Mouse (Mus musculus) forebrain, embryonic 16.5 days (tissue): ENCODE results near the gene Tmem132e. TPM values are rescaled to one million over a fixed set of nuclear protein-coding genes. Genes with fewer than 3 reads are reported as not detected.

Experiments used
- ATAC-seq: fragments of 200-750 bp; cut with Nextera tagmentation; 2 replicates; pipeline ENCODE4 v1.8.0; 2017; ENCODE audit warnings: mild to moderate bottlenecking, moderate library complexity
- H3K27ac ChIP-seq: fragments of 300-500 bp; sonication (generic); 2 replicates; pipeline ENCODE4 v1.5.1; 2014; ENCODE audit warnings: low read length, control low read depth
- H3K27me3 ChIP-seq: fragments of 300-500 bp; sonication (generic); replicated peaks from 2 replicates; pipeline ENCODE4 v1.6.1; 2014; ENCODE audit warnings: low read length; ENCODE audit not compliant: control insufficient read depth, insufficient read depth
- H3K36me3 ChIP-seq: fragments of 300-500 bp; sonication (generic); 2 replicates; pipeline ENCODE4 v1.6.1; 2014; ENCODE audit not compliant: control insufficient read depth, insufficient read depth
- H3K4me1 ChIP-seq: fragments of 300-500 bp; sonication (generic); replicated peaks from 2 replicates; pipeline ENCODE4 v1.6.1; 2014; ENCODE audit warnings: low read length; ENCODE audit not compliant: control insufficient read depth, insufficient read depth
- H3K4me2 ChIP-seq: fragments of 300-500 bp; sonication (generic); 2 replicates; pipeline ENCODE4 v1.6.1; 2014; ENCODE audit warnings: mild to moderate bottlenecking, low read length, control low read depth
- H3K4me3 ChIP-seq: fragments of 300-500 bp; sonication (generic); replicated peaks from 2 replicates; pipeline ENCODE4 v1.5.1; 2014; ENCODE audit warnings: mild to moderate bottlenecking, low read length, control low read depth
- H3K9ac ChIP-seq: fragments of 300-500 bp; sonication (generic); replicated peaks from 2 replicates; pipeline ENCODE4 v1.6.1; 2014; ENCODE audit warnings: low read depth, low read length, control low read depth
- H3K9me3 ChIP-seq: fragments of 300-500 bp; sonication (generic); 2 replicates; pipeline ENCODE4 v1.6.1; 2016; ENCODE audit warnings: low read length; ENCODE audit not compliant: control insufficient read depth
- WGBS: fragments of 180-500 bp; shearing (Covaris S2); extraction: QIAGEN DNeasy Blood & Tissue Kit; methylation state at CpG from one replicate; pipeline ENCODE4 v1.1.7; 2014; 5-methylcytosine and 5-hydroxymethylcytosine counted together
- polyA plus RNA-seq: library from polyadenylated mRNA; unstranded; fragments of >200 nt; fragmentation: Nextera tagmentation; extraction: Ambion mirVana; gene quantifications from 2 replicates; pipeline ENCODE4 v1.2.1, GENCODE M21; 2015

Gene Tmem132e
- polyA plus RNA-seq, 1 experiment from 2014 or later = 1.4 TPM

DNA sequence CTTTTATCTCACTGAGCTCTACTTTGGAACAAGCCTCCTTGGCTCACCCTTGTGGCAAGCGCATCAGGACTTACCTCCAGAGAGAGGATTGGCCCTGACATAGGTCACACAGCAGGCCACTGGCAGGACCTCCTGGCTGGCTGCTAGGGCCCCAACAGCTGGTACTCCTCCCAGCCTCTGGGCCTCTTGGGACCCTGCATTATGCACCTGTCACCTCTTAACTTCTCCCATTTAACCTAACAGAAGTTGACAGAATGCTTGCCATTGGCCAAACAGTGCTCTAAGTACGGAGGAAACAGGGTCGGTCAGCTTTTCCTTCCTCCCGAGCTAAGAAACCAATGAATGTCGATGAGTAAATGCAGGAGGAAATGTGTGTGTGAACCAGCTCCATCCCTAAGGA, 33.2 kb downstream of the Tmem132e start:
- 68% methylated on average over 5 of the region's 5 CpGs for WGBS
- H3K4me3 ChIP-seq = no peak overlapping the region
- H3K36me3 ChIP-seq = no peaks in the 10 kb centered on the region
- no peak overlapping the region for H3K9ac ChIP-seq
- no peak overlapping the region for H3K27ac ChIP-seq
- no peak overlapping the region for H3K4me2 ChIP-seq
- H3K27me3 ChIP-seq = no peaks in the 10 kb centered on the region
- H3K4me1 ChIP-seq = no peaks in the 10 kb centered on the region
- H3K9me3 ChIP-seq = no peaks in the 10 kb centered on the region
- ATAC-seq = no peak

DNA sequence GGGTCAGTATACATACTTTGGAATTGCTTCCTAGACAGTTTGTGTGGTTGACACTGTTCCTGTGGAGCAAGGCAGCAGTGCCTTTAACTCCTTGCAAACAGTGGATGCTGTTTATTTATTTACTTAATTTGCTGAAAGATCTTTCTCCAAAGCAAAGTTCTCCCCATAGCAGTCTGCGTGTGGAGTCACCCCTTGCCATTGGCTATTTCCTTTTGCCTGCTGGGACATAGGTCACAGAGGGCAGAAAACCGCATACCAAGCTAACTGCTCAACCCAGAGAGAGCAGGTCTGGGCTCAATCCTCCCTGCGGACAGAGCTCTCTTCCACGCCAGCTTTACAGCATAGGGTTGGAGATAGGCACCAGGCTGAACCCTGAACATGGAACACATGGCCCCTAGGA, 34.8 kb downstream of the Tmem132e start:
- H3K27me3 ChIP-seq = no peaks in the 10 kb centered on the region
- H3K4me1 ChIP-seq = no peaks in the 10 kb centered on the region
- no peak overlapping the region for H3K4me2 ChIP-seq
- H3K9ac ChIP-seq = no peak overlapping the region
- no peak for ATAC-seq
- H3K4me3 ChIP-seq = no peak overlapping the region
- no peaks in the 10 kb centered on the region for H3K36me3 ChIP-seq
- 53% methylated on average over 4 of the region's 4 CpGs for WGBS
- no peak overlapping the region for H3K27ac ChIP-seq
- H3K9me3 ChIP-seq = no peaks in the 10 kb centered on the region

DNA sequence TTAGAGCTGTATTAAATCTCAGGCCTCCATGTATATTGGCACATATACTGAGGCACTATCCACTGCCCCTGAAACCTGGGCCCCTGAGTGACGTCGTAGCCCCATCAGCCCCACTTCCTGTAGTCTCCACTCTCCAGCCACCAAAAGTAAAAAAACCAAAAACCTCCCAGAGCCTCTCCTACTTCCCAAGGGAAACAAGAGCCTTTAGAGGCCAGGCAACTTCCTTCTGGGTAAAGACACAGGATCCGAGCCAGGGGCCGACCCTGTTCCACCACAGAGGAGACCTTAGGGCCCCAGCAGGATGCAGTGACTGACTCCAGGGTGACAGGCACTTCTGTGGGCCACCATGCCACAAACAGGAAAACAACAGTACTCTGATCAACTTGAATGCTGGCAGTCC, 40.1 kb downstream of the Tmem132e start:
- Histone ChIP-seq H3K4me3 (no peak overlapping the region), H3K9me3 (no peaks in the 10 kb centered on the region), H3K27me3 (peaks cover 19% of the 10 kb centered on the region), H3K36me3 (no peaks in the 10 kb centered on the region), H3K27ac (no peak overlapping the region), H3K4me1 (no peaks in the 10 kb centered on the region), H3K4me2 (no peak overlapping the region), H3K9ac (no peak overlapping the region)
- ATAC-seq = no peak
- WGBS = 81% methylated on average over 4 of the region's 4 CpGs

DNA sequence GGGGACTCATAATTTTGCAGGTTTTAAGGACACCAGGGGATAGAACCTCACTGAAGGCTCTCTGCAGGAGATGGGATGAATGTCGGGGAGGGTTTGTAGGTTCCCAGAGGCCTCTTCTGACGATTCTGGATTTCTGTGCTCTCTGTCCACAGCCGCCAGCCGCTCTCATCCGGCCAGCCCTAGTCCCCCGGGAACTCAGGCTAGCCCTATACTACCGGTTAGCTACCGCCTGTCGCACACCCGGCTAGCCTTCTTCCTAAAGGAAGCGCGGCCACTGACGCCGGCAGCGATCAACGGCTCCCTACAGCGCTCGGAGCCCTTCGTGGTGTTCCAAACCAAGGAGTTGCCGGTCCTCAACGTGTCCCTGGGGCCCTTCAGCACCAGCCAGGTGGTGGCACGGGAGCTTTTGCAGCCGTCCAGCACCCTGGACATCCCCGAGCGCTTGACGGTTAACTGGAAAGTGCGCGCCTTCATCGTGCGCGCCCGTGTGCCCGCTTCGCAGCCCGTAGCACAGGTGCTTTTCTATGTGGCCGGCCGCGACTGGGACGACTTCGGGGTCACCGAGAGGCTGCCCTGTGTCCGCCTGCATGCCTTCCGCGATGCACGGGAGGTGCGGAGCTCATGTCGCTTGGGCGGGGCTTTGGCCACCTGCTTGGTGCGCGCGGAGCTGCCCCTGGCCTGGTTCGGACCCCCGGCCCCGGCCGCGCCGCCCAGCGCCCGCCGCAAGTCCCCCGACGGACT, 45.6 kb downstream of the Tmem132e start:
- Histone ChIP-seq H3K9me3 (no peaks in the 10 kb centered on the region), H3K27ac (no peak overlapping the region), H3K9ac (peak overlapping the region; percentile 65), H3K27me3 (peaks cover 40% of the 10 kb centered on the region), H3K4me3 (peak overlapping the region; percentile 60), H3K4me2 (peak overlapping the region; percentile 79), H3K4me1 (peaks cover 9% of the 10 kb centered on the region), H3K36me3 (no peaks in the 10 kb centered on the region)
- no peak for ATAC-seq
- WGBS = 1% methylated on average over 61 of the region's 62 CpGs

DNA sequence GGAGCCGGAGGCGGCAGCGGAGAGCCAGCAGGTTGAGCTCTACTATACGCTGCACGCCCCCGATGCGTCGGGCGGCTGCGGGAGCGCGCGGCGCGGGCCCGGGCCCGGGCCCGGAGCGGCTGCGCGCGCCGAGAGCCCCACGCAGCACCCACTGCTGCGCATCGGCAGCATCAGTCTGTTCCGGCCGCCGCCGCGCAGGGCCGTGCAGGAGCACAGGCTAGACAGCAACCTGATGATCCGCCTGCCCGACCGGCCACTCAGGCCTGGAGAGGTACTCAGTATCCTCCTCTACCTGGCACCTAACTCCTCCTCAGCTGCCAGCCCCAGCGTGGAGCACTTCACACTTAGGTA, 46.1 kb downstream of the Tmem132e start:
- ATAC-seq = peak; percentile 74
- Histone ChIP-seq H3K36me3 (no peaks in the 10 kb centered on the region), H3K27ac (no peak overlapping the region), H3K4me2 (peak overlapping the region; percentile 79), H3K9me3 (no peaks in the 10 kb centered on the region), H3K9ac (peak overlapping the region; percentile 65), H3K27me3 (peaks cover 40% of the 10 kb centered on the region), H3K4me3 (peak overlapping the region; percentile 60), H3K4me1 (peaks cover 9% of the 10 kb centered on the region)
- WGBS = 5% methylated on average over 36 of the region's 36 CpGs

DNA sequence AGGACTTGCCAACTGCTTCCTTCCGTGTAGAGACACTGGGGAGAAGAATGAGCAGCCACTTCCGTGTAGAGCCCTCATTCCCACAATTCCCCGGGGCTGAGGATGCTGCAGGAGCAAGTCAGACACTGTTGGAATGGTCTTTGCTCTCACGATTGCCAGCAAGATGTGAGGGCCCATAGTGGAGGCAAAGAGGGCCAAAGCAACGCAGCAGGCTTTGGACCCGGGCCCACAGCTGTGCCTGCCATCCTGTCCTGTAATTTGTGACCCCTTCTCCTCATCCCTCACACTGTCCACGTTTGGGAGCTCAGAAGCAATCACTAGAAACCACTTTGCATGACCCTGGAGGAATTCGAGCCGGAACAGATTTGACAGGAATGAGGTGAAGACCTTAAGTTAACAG, 59.8 kb downstream of the Tmem132e start:
- no peak overlapping the region for H3K4me2 ChIP-seq
- H3K27ac ChIP-seq = no peak overlapping the region
- 78% methylated on average over 9 of the region's 9 CpGs for WGBS
- no peak overlapping the region for H3K9ac ChIP-seq
- H3K36me3 ChIP-seq = no peaks in the 10 kb centered on the region
- ATAC-seq = no peak
- H3K27me3 ChIP-seq = no peaks in the 10 kb centered on the region
- H3K4me1 ChIP-seq = peaks cover 8% of the 10 kb centered on the region
- no peaks in the 10 kb centered on the region for H3K9me3 ChIP-seq
- no peak overlapping the region for H3K4me3 ChIP-seq

DNA sequence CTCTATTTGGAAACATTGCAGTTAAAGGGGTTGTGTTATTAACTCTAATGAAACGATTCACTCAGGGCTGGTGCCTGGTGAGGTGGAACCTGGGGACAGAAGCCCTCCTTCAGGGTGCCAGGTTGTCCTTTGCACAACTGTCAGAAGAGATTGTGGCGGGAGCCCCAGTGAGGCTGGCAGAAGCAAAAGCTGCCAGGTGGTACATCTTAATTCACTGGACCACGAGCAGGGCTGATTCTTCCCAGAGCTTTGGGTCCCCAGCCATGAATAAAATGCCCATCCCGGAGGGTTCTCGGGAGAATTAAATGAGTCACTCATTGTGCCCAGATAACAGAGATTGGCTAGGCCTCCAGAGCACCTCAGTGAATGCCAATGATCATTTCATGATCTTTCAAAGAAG, 63.8 kb downstream of the Tmem132e start:
- no peak overlapping the region for H3K4me3 ChIP-seq
- peaks cover 9% of the 10 kb centered on the region for H3K4me1 ChIP-seq
- WGBS = 14% methylated on average over 5 of the region's 5 CpGs
- H3K4me2 ChIP-seq = no peak overlapping the region
- H3K36me3 ChIP-seq = no peaks in the 10 kb centered on the region
- H3K9me3 ChIP-seq = no peaks in the 10 kb centered on the region
- H3K27ac ChIP-seq = no peak overlapping the region
- ATAC-seq = no peak
- no peak overlapping the region for H3K9ac ChIP-seq
- no peaks in the 10 kb centered on the region for H3K27me3 ChIP-seq

DNA sequence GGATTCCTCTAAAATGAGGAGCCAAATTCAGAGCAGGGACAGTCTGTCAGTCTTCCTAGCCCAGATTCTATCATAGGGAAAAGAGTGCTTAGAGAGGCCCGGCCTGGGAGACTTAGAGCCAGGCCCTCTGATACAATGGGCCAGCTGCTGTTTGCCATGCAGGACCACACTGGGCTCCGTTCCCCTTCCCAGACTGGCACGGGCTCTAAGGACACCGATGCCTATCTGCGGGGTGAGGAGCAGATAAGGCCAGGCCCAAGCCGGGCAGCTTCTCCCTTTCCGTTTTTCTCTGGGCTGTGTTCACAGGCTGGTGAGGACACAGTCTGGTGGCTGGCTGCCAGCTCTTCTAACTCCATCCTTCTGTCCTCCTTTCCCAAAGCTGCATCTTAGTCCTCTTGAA, 64.5 kb downstream of the Tmem132e start:
- no peak overlapping the region for H3K4me3 ChIP-seq
- ATAC-seq = peak; percentile 45; the same call in 1 of the 2 replicates
- peaks cover 9% of the 10 kb centered on the region for H3K4me1 ChIP-seq
- WGBS = 41% methylated on average over 7 of the region's 7 CpGs
- no peak overlapping the region for H3K9ac ChIP-seq
- H3K27ac ChIP-seq = no peak overlapping the region
- no peaks in the 10 kb centered on the region for H3K27me3 ChIP-seq
- H3K4me2 ChIP-seq = no peak overlapping the region
- H3K36me3 ChIP-seq = no peaks in the 10 kb centered on the region
- H3K9me3 ChIP-seq = no peaks in the 10 kb centered on the region

DNA sequence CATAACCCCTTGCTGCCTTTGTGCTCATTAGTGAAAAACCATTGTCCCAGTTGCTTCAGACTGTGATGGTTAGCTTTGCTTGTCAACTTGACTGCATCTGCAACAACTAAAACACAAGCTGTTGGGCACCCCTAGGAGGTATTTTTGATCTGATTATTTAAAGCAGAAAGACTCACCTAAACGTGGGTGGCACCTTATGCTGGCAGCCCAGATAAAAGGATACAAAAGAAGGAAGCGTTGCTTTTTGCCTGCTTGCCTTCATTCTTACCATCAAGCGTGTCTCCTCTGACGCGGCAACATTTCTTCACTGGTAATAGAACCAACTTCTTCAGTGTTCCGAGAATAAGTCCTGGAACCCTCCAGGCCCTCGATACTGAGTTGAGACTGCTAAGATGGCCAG, 72.6 kb downstream of the Tmem132e start:
- Histone ChIP-seq H3K36me3 (no peaks in the 10 kb centered on the region), H3K4me1 (no peaks in the 10 kb centered on the region; the same call in 1 of the 2 replicates), H3K27ac (no peak overlapping the region), H3K27me3 (no peaks in the 10 kb centered on the region), H3K4me2 (no peak overlapping the region), H3K9ac (no peak overlapping the region), H3K4me3 (no peak overlapping the region), H3K9me3 (no peaks in the 10 kb centered on the region)
- WGBS = 73% methylated on average over 7 of the region's 7 CpGs
- no peak for ATAC-seq

DNA sequence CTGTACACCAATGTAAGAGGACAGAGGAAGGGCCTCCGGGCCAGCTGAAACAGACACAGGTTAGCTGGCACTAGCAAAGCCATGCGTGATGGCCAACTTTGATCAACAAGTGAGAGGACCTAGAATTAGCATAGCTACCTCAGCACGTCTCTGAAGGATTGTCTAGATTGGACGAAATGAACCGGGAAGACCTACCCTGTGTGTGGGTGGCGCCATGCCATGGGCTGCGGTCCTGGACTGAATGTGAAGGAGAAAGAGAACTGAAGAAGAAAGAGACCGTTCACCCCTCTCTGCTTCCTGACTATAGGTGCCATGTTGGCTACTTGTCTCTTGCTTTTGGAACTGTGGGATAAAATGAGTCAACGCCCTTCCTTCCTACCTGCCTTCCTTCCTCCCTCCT, 76.8 kb downstream of the Tmem132e start:
- Histone ChIP-seq H3K9me3 (no peaks in the 10 kb centered on the region), H3K4me3 (no peak overlapping the region), H3K4me1 (peaks cover 7% of the 10 kb centered on the region), H3K27me3 (no peaks in the 10 kb centered on the region), H3K36me3 (no peaks in the 10 kb centered on the region), H3K4me2 (no peak overlapping the region), H3K9ac (no peak overlapping the region), H3K27ac (no peak overlapping the region)
- no peak for ATAC-seq
- 86% methylated on average over 9 of the region's 9 CpGs for WGBS
